Mouse (Mus musculus): ENCODE measurements around the gene Cadps.
"Not testable (repeated sequence)": the region's sequence is repeated elsewhere in the genome, so short reads cannot be mapped to it uniquely, and the experiment has no call there.

Cadps gene

GRCm38 (mm10) chr14:12581657-12582056 lies 241.2 kb downstream of the Cadps start:
- no peak for DNase-seq

- no peak for DNase-seq
These were observed 242.1 kb downstream of the Cadps start for GRCm38 (mm10) chr14:12580786-12581185.

- DNase-seq, result no peak
These were observed 244.7 kb downstream of the Cadps start for GRCm38 (mm10) chr14:12578156-12578555.

GRCm38 (mm10) chr14:12577475-12578140 lies 245.3 kb downstream of the Cadps start:
- no peak for DNase-seq

- no peak for DNase-seq
These were observed 247.8 kb downstream of the Cadps start for GRCm38 (mm10) chr14:12575105-12575504.

- DNase-seq, result no peak
These were observed 248.5 kb downstream of the Cadps start for GRCm38 (mm10) chr14:12574336-12574735.

- DNase-seq, result not testable (repeated sequence)
These were observed 261.1 kb downstream of the Cadps start for GRCm38 (mm10) chr14:12561730-12562129.

GRCm38 (mm10) chr14:12560233-12560577 lies 262.7 kb downstream of the Cadps start:
- DNase-seq, result no peak

- DNase-seq, result no peak
These were observed 263.2 kb downstream of the Cadps start for GRCm38 (mm10) chr14:12559574-12560232.

- DNase-seq, result no peak
These were observed 263.8 kb downstream of the Cadps start for GRCm38 (mm10) chr14:12558920-12559573.

GRCm38 (mm10) chr14:12554486-12554885 lies 268.4 kb downstream of the Cadps start:
- DNase-seq, result no peak

- no peak for DNase-seq
These were observed 271.5 kb downstream of the Cadps start for GRCm38 (mm10) chr14:12551353-12551752.

GRCm38 (mm10) chr14:12550931-12551330 lies 271.9 kb downstream of the Cadps start:
- no peak for DNase-seq

- no peak for DNase-seq
These were observed 273.6 kb downstream of the Cadps start for GRCm38 (mm10) chr14:12549290-12549689.

GRCm38 (mm10) chr14:12547496-12547895 lies 275.4 kb downstream of the Cadps start:
- DNase-seq, result no peak

- no peak for DNase-seq
These were observed 281.1 kb downstream of the Cadps start for GRCm38 (mm10) chr14:12541733-12542132.

GRCm38 (mm10) chr14:12539071-12539470 lies 283.8 kb downstream of the Cadps start:
- no peak for DNase-seq

GRCm38 (mm10) chr14:12531101-12531500 lies 291.8 kb downstream of the Cadps start:
- DNase-seq, result no peak

- DNase-seq, result no peak
These were observed 292.3 kb downstream of the Cadps start for GRCm38 (mm10) chr14:12530554-12530953.

- peak; percentile 12 for DNase-seq
These were observed 292.8 kb downstream of the Cadps start for GRCm38 (mm10) chr14:12529961-12530542.

GRCm38 (mm10) chr14:12527296-12527695 lies 295.6 kb downstream of the Cadps start:
- DNase-seq, result no peak

- no peak for DNase-seq
These were observed 315.9 kb downstream of the Cadps start for GRCm38 (mm10) chr14:12507018-12507417.

GRCm38 (mm10) chr14:12504191-12504947 lies 318.5 kb downstream of the Cadps start:
- DNase-seq, result no peak
